Mouse (Mus musculus) heart, embryonic 15.5 days (tissue): ENCODE measurements around the gene Tlr12. TPM values are rescaled to one million over a fixed set of nuclear protein-coding genes. Genes with fewer than 3 reads are reported as not detected.

Experiments used
- ATAC-seq: fragments of 200-750 bp; cut with Nextera tagmentation; replicated peaks from 2 replicates; pipeline ENCODE4 v1.8.0; 2017; ENCODE audit warnings: low read depth, moderate TSS enrichment; ENCODE audit not compliant: insufficient number of reproducible peaks, insufficient read depth, low FRiP score
- H3K27ac ChIP-seq: fragments of 300-500 bp; sonication (generic); 2 replicates; pipeline ENCODE4 v1.5.1; 2015; ENCODE audit warnings: mild to moderate bottlenecking, inconsistent platforms
- H3K27me3 ChIP-seq: fragments of 300-500 bp; sonication (generic); 2 replicates; pipeline ENCODE4 v1.6.1; 2015; ENCODE audit warnings: inconsistent platforms
- H3K36me3 ChIP-seq: fragments of 300-500 bp; sonication (generic); 2 replicates; pipeline ENCODE4 v1.6.1; 2015; ENCODE audit warnings: mild to moderate bottlenecking, inconsistent platforms
- H3K4me1 ChIP-seq: fragments of 300-500 bp; sonication (generic); replicated peaks from 2 replicates; pipeline ENCODE4 v1.6.1; 2015; ENCODE audit warnings: inconsistent platforms
- H3K4me2 ChIP-seq: fragments of 300-500 bp; sonication (generic); 2 replicates; pipeline ENCODE4 v1.6.1; 2015; ENCODE audit warnings: inconsistent platforms, mild to moderate bottlenecking, moderate library complexity
- H3K4me3 ChIP-seq: fragments of 300-500 bp; sonication (generic); 2 replicates; pipeline ENCODE4 v1.5.1; 2015; ENCODE audit warnings: mild to moderate bottlenecking, inconsistent platforms
- H3K9ac ChIP-seq: fragments of 300-500 bp; sonication (generic); 2 replicates; pipeline ENCODE4 v1.6.1; 2015; ENCODE audit warnings: mild to moderate bottlenecking, inconsistent platforms
- H3K9me3 ChIP-seq: fragments of 300-500 bp; sonication (generic); replicated peaks from 2 replicates; pipeline ENCODE4 v1.6.1; 2016; ENCODE audit warnings: inconsistent platforms
- WGBS: fragments of 180-500 bp; shearing (Covaris S2); methylation state at CpG from one replicate; pipeline ENCODE4 v1.1.7; 2015; ENCODE audit warnings: mixed read lengths; 5-methylcytosine and 5-hydroxymethylcytosine counted together
- polyA plus RNA-seq: library from polyadenylated mRNA; unstranded; fragments of >200 nt; fragmentation: Nextera tagmentation; extraction: Ambion mirVana; gene quantifications from 2 replicates; pipeline ENCODE4 v1.2.1, GENCODE M21; 2015

Tlr12 gene
- polyA plus RNA-seq, 1 experiment from 2014 or later = 0.15 TPM

- no peaks in the 10 kb centered on the region for H3K9me3 ChIP-seq
- H3K4me2 ChIP-seq = no peak overlapping the region
- no peak overlapping the region for H3K9ac ChIP-seq
- H3K36me3 ChIP-seq = peaks cover 18% of the 10 kb centered on the region; the same call in 1 of the 2 replicates
- no peaks in the 10 kb centered on the region for H3K27me3 ChIP-seq
- H3K4me1 ChIP-seq = no peaks in the 10 kb centered on the region
- ATAC-seq = no peak
- no peak overlapping the region for H3K27ac ChIP-seq
- 92% methylated on average over 4 of the region's 4 CpGs for WGBS
- no peak overlapping the region for H3K4me3 ChIP-seq
Observed at GRCm38 (mm10) chr4:128593286-128593685, 25.1 kb downstream of the Tlr12 start.

- Histone ChIP-seq H3K27me3 (no peaks in the 10 kb centered on the region), H3K9ac (no peak overlapping the region), H3K4me1 (0 out of 2 replicates have a peak, but pooled peaks cover 2% of the 10 kb centered on the region), H3K9me3 (peaks cover 30% of the 10 kb centered on the region), H3K27ac (no peak overlapping the region), H3K4me2 (no peak overlapping the region), H3K36me3 (peaks cover 41% of the 10 kb centered on the region), H3K4me3 (no peak overlapping the region)
- no peak for ATAC-seq
- WGBS = 52% methylated on average over 4 of the region's 4 CpGs
Observed at GRCm38 (mm10) chr4:128579182-128579581, 39.2 kb downstream of the Tlr12 start.

GRCm38 (mm10) chr4:128575811-128576210 lies 42.6 kb downstream of the Tlr12 start:
- Histone ChIP-seq H3K4me3 (no peak overlapping the region), H3K4me1 (0 out of 2 replicates have a peak, but pooled peaks cover 2% of the 10 kb centered on the region), H3K9me3 (peaks cover 8% of the 10 kb centered on the region; the same call in 1 of the 2 replicates), H3K9ac (no peak overlapping the region), H3K27ac (no peak overlapping the region), H3K4me2 (no peak overlapping the region), H3K36me3 (peaks cover 8% of the 10 kb centered on the region), H3K27me3 (no peaks in the 10 kb centered on the region)
- no peak for ATAC-seq
- 65% methylated on average over 4 of the region's 4 CpGs for WGBS

Other genes with a start within 250 kb of the Tlr12 start
- 2.4 and 3.7 TPM in 2 replicates for gene Zscan20, start 8.5 kb downstream of the Tlr12 start, polyA plus RNA-seq
- 28.5 and 40.2 TPM in 2 replicates for gene Phc2, start 36.1 kb upstream of the Tlr12 start, polyA plus RNA-seq
- gene A3galt2, start 136.7 kb upstream of the Tlr12 start, polyA plus RNA-seq = 0.04 TPM in 1 of 2 replicates, not detected in the other
- gene Zfp362, start 187.4 kb upstream of the Tlr12 start, polyA plus RNA-seq = 14.2 and 21.1 TPM in 2 replicates